Mouse (Mus musculus) E14TG2a.4 (cell line): ENCODE results near the gene Il12b.

Source experiments
- CTCF ChIP-seq: conservative IDR thresholded peaks from 2 replicates; pipeline ENCODE4 v1.5.1; 2014; ENCODE audit warnings: low read length
- NANOG ChIP-seq: IDR thresholded peaks from 2 replicates; pipeline ENCODE4 v1.6.1; 2014; ENCODE audit warnings: borderline replicate concordance, low read length, mixed read lengths
- POU5F1 ChIP-seq: IDR thresholded peaks from 2 replicates; pipeline ENCODE4 v1.6.1; 2014; ENCODE audit warnings: low read length, borderline replicate concordance

DNA sequence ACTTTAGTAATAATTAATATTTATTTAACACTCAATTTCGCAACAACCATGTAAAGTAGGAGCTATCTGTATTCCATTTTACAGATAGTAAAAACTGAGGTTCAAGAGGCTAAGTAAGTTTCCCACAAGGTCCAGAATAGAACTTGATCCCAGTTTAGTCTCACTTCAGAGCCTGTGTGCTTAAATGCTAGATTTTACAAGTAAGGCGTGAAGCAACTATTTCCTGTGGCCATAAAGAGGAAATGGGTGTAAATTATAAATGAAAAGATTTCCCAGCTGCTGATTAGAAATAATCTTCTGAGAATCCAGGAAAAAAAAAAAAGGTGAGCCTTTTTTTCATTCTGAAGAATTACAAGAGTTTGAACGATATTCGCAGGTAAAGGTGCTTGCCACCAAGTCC is 5.2 kb downstream of the Il12b start:
- TF ChIP-seq CTCF (no peak), NANOG (no peak), POU5F1 (no peak)
